Mouse (Mus musculus) cerebellum, adult 11 months (tissue): ENCODE results near the gene Etv6.
"Not testable (repeated sequence)": the region's sequence is repeated elsewhere in the genome, so short reads cannot be mapped to it uniquely, and the experiment has no call there.

Source experiments
- DNase-seq: peaks from one replicate; pipeline ENCODE4 v3.0.0; 2022

The Etv6 gene

GRCm38 (mm10) chr6:134035490-134036405 is at the start of gene Etv6:
TSS of gene Etv6 (plus strand) at chr6:134035700.
- DNase-seq, result peak; percentile 64

- no peak for DNase-seq
Measured at GRCm38 (mm10) chr6:133986161-133986560, 49.3 kb upstream of the Etv6 start.

DNA sequence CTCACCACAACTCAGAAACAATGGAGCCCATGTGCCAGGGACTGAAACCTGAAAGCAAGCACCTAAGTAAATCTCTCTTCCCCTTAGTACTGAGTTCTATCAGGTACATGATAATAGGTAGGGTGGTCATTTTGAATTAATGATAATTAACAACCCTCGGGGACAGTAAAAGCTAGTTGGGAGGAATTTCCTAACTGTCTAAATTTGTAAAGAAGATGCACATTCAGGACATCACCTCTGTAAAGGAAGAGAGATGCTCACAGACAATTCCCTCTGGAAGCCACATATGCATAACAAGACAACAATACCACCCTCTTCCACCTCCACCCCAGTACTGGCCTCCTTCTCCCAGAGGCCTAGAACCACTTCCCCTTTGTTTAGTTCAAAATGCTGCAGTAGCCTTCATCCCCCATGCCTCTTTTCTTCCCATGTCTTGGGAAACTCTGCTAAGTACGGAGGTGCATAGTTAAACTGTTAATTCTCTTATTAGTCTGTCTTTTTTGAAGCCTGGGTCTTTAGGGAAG is 48.4 kb upstream of the Etv6 start:
- no peak for DNase-seq

DNA sequence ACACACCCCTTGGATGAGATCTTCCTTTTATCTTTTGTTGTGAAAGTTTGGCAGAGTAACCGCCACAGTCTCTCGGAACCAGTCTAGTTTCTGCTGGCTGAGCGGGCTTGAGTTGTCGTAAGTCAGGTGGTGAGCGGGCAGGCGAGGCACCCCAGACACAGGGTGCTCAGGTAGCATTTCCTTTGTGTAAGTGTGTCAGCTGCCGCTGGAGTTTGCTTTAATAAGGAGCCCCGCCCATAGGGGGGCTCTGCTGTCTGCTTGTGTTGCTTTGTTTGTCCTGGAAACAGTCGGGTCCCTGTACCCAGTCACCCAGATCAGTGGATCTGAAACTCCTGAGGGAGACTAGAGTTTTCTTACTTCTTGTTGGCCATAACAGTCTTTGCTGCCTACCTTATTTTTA is 47.5 kb upstream of the Etv6 start:
- DNase-seq, result no peak

DNA sequence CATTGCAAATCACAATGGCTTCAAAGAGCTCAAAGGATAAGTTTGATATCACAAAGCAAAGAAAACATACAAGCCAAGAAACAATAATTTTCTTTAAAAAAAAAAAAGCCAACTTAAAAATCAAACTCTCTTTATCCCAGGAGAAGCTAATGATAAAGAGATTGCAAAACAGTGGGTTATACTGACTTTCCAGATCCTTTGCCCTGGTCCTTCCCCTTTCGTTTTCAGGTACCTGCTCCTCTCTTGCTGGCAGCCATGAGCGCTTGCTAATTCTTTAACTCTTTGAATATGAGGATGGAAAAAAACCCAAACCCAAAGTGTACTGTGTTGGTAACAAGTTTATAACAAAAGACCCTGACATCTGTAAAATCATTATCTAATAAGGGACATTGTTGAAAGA is 38.0 kb upstream of the Etv6 start:
- DNase-seq, result no peak

- no peak for DNase-seq
Measured at GRCm38 (mm10) chr6:133997935-133998334, 37.6 kb upstream of the Etv6 start.

GRCm38 (mm10) chr6:134014488-134015110 is 20.9 kb upstream of the Etv6 start:
- DNase-seq, result not testable (repeated sequence)

GRCm38 (mm10) chr6:134018807-134019206 is 16.7 kb upstream of the Etv6 start:
- no peak for DNase-seq

DNA sequence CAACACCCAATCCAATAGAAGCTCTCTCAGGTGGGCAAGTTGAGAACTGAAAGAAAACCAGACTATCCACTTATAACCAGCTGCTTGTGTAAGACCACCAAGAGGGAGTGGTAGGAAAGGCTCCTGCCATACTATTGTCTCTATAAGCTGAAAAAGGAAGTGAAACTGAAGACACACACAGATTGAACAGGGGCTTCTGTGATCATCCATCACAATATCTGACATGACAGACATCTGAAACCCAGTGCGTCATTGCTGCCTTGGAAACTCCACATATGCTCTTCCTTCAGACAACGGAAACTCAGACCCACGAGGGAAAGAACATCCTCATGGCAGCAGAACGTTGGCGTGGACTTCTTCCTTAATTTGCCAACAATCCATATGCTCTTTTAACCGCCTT is 14.7 kb upstream of the Etv6 start:
- DNase-seq, result no peak

DNA sequence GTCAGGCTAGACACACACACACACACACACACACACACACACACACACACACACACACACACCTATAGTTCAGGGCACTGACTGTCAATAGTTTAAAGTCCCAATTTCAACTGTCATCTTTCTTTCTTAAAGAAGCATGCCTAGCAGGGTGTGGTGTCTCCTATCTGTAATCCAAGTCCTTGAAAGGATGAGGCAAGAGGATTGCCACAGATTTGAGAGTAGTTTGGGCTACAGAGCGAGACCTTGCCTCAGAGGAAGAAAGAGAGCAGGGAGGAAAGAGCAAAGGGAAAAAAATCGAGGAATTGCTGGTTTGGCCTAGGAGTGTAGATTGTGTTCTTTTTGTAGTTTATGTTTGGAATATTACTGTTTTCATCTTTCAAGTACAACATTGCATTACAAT is 9.2 kb upstream of the Etv6 start:
- DNase-seq, result no peak

DNA sequence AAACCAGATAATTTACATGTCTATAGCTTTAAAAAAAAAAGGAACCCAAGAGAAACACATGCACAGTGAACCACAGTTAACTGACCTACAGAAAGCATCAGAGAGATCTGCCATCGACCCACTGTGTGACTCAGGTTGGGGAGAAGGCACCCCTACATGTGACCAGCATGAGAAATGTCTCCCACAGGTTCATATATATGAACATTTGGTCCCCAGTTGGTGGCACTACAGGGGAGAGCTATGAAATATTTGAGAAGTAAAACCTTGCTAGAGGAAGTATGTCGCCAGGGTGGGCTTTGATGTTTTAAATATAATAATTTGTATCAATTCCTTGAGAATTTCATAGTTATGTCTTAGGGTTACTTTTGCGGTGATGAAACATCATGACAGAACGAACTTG is 8.5 kb upstream of the Etv6 start:
- DNase-seq, result no peak

DNA sequence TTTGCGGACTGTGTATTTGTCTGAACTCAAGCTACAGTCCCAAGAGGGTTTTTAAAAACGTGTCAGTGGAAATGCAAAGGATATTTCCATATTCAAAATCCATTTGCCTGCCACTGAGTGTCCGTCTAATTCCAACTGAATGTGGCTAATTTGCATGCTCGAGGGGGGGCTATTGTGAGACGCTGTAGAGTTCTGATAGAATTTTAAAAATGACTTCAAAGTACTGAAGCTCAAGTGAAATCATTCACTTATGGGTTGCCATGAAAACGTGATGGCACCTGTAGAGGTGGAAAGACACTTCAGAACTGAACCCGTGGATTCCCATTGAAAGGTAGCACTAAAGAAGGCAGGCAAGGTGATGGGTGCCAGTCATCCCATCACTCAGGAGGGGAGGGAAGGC is 3.0 kb upstream of the Etv6 start:
- DNase-seq, result no peak

DNA sequence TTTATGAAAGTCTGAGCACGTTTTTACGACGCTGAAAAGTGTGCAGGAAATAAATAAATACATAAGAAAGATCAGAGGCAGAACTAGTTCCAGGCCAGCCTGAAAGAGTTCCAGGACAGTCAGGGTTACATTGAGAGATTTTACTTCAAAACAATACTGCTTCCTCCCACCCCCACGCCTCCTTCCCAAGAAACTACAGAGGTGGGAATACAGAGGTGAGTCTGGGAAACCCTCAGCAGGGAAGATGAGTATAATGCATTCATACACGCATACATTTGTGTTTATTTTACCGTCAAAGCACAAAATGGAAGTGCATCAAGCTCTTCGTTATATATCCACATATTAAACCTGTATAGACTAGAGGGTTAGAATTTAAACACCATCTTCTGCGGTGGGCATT is 1.1 kb upstream of the Etv6 start:
- peak; percentile 21 for DNase-seq

DNA sequence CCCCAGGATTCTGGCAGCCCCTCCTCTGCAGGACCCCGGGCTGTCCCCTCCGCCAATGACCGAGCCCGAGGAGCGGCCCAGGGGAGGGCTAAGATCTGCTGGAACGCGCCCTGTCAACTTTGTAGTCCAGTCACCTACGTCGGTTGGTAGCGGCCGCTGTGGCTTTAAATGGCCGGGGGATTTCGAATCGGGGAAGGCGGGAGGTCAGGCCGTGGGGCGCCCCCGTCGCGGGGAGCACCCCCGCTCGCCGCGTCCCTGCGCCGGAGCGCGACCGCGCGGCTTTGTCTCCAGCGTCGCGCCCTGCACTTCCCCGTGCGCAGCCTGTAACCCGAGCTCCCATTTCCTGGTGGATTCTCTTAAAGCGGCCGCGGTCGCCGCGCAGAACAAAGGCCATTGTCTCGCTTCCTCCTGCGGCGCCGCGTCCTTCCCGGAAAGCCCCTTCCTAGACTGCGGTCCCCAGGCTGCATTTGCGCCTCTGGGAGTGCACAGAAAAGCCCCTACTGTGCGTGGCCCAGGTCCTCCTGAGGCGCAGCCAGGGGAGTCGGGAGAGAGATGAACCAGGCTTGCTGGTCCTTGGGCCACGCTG is 503 bp upstream of the Etv6 start:
- peak; percentile 75 for DNase-seq

DNA sequence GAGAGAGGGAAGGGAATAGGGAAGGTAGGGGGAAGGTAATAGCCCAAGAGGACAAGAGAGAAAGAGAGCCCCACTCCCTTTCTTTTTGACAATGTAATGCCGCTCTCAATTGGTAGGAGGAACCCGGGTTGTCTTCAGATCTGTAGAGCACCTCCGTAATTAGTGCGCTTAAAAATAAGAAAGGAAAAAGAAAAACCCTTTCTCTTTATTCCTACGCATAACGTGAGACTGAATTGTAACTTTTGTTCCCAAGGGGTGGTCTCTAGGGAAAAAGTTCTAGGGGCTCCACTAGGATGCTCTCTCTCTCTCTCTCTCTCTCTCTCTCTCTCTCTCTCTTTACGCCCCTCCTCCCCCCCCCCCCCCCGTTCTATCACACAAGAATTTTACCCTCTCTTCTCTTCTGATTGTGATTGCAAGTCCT is 1.0 kb downstream of the Etv6 start:
- no peak for DNase-seq

DNA sequence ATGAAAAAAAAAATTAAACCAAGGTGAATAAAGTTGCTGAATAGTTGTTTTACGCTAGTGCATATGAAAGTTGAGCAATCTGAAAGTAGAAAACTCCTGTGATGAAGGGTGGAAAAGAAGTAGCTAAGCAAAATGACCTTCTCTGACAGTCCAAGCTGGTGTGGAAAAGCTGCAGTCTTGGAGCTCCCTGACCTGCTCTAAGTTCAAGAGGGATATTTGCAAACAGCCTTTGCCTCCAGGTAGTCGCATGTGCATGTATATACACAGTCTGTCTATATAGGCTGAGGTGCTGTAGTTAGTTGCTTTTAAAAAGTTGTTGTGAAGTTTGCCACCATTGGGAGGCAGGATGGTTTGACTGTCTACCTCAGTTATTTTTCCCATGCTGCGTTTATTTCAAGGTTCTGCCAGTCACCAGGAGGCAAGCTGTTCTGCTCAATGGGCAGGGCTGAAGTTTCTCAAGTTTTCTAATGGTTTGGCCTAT is 1.5 kb downstream of the Etv6 start:
- DNase-seq, result no peak

GRCm38 (mm10) chr6:134037960-134038359 is 2.5 kb downstream of the Etv6 start:
- no peak for DNase-seq

DNA sequence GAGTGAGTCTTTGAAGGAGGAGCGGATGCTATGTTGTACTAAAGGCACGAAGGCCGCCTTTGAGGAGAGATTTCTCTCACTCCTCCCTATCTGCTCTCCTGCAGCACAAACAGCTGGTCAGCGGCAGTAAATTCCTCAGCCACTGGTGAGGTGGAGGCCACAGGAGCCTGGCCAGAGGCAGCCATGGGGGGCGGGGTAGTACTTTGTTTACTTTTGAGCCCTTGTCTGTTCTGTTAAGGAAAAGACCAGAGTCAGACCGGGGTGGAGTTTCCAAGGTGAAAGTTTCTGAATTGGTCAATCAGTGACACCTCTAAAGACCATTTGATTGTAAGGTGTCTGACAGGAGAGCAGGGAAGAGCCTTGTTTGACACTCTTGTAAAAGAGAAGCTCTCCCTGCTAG is 3.4 kb downstream of the Etv6 start:
- DNase-seq, result no peak

- DNase-seq, result no peak
Measured at GRCm38 (mm10) chr6:134039351-134039750, 3.9 kb downstream of the Etv6 start.

DNA sequence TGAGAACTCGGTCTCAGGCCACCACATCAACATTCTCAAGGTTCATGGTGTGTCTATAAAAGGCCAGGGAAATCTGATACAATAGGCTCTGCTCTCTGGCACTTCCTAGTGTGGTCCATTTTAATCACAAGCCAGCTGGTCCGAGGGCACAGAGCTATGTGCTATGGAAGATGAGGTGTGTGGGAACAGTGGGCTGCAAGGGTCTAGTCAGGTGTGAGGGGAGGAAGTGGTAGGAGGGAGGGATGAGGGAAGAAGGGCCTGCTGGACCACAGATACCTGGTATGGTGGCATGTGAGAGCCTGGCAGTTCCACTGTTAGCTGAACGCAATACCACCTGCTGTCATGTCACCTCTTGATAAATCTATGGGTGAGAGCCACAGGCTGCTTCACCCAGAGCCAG is 4.8 kb downstream of the Etv6 start:
- DNase-seq, result no peak

DNA sequence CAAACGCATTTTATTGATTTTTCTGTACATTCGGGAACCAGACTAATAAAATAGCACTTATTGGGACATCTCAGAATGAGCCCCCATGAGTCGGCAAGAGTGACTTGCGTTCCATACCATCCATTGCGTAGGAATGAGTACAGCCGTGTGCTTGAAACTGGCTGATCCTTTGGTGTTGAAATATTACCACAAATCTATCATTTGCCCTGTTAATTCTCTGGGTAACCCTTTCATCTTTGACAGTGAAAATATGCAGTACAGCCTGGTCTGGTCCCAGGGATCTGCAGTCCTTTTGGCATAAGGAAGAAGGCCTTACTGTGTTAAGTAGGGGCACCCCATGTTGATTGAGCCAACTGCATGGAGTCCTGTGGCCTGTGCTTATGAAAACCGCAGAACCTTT is 5.8 kb downstream of the Etv6 start:
- DNase-seq, result no peak

DNA sequence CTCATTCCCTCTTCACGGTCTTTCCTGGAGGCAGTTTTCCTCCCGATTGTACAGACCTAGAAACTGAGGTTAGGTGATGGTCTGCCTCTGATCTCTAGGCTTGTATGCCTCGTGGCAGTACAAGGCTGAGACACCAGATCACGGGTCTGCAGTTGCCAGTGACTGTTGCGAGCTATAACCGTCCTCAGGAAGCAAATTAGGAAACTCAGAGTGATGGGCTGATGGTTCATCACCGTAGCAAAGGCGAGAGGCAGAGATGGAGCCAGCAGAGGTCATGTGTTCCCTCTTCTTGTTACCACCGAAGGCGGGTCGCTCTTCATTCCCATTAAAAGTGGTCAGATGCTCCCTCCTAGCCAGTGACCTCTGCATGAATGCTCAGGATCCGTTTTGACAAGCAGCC is 6.4 kb downstream of the Etv6 start:
- DNase-seq, result no peak

DNA sequence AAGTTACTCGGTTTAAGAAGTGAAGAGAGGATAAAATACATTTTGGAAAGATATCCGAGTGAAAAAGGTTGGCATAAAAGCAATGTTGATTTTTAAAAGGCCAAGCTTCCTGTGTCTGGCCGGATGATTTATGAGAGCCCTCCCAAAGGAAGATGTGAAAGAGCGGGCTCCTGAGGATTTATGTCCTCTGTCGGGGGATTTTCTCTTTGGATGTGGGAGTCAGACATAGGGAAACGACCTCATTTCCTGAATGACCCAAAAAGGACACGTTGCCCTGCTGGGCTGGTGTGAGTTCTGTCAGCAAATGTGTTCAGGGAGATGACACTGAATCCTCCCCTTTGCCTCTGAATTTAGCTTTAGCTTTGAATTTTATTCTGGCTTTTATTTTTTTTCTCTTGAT is 8.0 kb downstream of the Etv6 start:
- DNase-seq, result no peak
